Mouse (Mus musculus) lung, adult 2 months (tissue): ENCODE measurements around the gene Rev3l.

Source experiments
- CTCF ChIP-seq: fragments of 200-500 bp; IDR thresholded peaks from 2 replicates; pipeline ENCODE4 v1.5.1; 2011; ENCODE audit warnings: mild to moderate bottlenecking, low read length, control low read depth; ENCODE audit not compliant: insufficient read depth
- POLR2A ChIP-seq: fragments of 200-500 bp; IDR thresholded peaks from 2 replicates; pipeline ENCODE4 v1.6.1; 2011; ENCODE audit warnings: low read depth, mild to moderate bottlenecking, control low read depth, low read length, borderline replicate concordance; ENCODE audit errors: extremely low read depth

- TF ChIP-seq CTCF (no peak), POLR2A (no peak)
Measured at GRCm38 (mm10) chr10:39793295-39793694, 61.4 kb downstream of the Rev3l start.
